Mouse (Mus musculus) forebrain, embryonic 11.5 days (tissue): ENCODE measurements at regions not wholly inside any gene's neighbourhood (a gene's known extent, or its start where the extent isn't known, plus 50 kb on each side); places are given as distances from the start of the nearest gene placed in this dataset.

Experiments
- ATAC-seq: fragments of 200-750 bp; cut with Nextera tagmentation; replicated peaks from 2 replicates; pipeline ENCODE4 v1.8.0; 2017; ENCODE audit warnings: moderate TSS enrichment; ENCODE audit not compliant: low FRiP score
- DNase-seq: peaks from one replicate; pipeline ENCODE4 v3.0.0-alpha.2; 2017; ENCODE audit warnings: low spot score
- H3K27ac ChIP-seq: fragments of 300-500 bp; sonication (generic); 2 replicates; pipeline ENCODE4 v1.5.1; 2014; ENCODE audit warnings: low read depth, low read length
- H3K27me3 ChIP-seq: fragments of 300-500 bp; sonication (generic); 2 replicates; pipeline ENCODE4 v1.6.1; 2014; ENCODE audit warnings: mild to moderate bottlenecking, low read length, mixed read lengths; ENCODE audit not compliant: control insufficient read depth, insufficient read depth
- H3K36me3 ChIP-seq: fragments of 300-500 bp; sonication (generic); 2 replicates; pipeline ENCODE4 v1.6.1; 2014; ENCODE audit warnings: mild to moderate bottlenecking, low read length, moderate library complexity, mixed read lengths; ENCODE audit not compliant: control insufficient read depth, insufficient read depth
- H3K4me1 ChIP-seq: fragments of 300-500 bp; sonication (generic); replicated peaks from 2 replicates; pipeline ENCODE4 v1.6.1; 2014; ENCODE audit warnings: low read length, mixed read lengths; ENCODE audit not compliant: control insufficient read depth, insufficient read depth
- H3K4me2 ChIP-seq: fragments of 300-500 bp; sonication (generic); 2 replicates; pipeline ENCODE4 v1.6.1; 2014; ENCODE audit warnings: low read depth, mild to moderate bottlenecking, low read length, moderate library complexity, mixed read lengths; ENCODE audit not compliant: severe bottlenecking
- H3K4me3 ChIP-seq: fragments of 300-500 bp; sonication (generic); 2 replicates; pipeline ENCODE4 v1.5.1; 2014; ENCODE audit warnings: low read depth, low read length
- H3K9ac ChIP-seq: fragments of 300-500 bp; sonication (generic); 2 replicates; pipeline ENCODE4 v1.6.1; 2014; ENCODE audit warnings: low read length
- H3K9me3 ChIP-seq: fragments of 300-500 bp; sonication (generic); 2 replicates; pipeline ENCODE4 v1.6.1; 2016; ENCODE audit warnings: low read length, mixed read lengths; ENCODE audit not compliant: control insufficient read depth
- WGBS: fragments of 180-500 bp; shearing (Covaris S2); extraction: QIAGEN DNeasy Blood & Tissue Kit; methylation state at CpG from one replicate; pipeline ENCODE4 v1.1.7; 2014; 5-methylcytosine and 5-hydroxymethylcytosine counted together

DNA sequence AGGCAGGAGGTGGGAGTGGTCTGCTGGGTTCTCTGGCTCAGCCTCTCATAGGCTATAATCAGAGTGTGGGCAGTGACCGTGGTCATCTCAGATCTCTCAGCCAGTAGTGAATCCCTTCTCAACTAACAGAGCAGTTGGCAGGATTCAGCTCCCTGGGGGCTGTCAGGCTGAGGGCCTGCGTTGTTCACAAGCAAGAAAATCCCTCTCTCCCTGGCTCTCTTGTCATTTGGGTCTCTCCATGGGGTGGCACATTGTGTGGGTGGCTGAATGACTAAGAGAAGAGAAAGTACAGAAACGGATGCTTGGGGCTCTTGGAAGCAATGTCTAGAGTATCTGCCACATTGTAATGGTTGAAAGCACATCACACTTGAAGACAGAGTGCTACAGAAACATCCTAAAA, 542.0 kb upstream of the Adam5 start:
- WGBS, result 27% methylated on average over 3 of the region's 3 CpGs
- Histone ChIP-seq H3K4me2 (no peak overlapping the region), H3K27ac (no peak overlapping the region), H3K4me1 (peaks cover 10% of the 10 kb centered on the region; the same call in 1 of the 2 replicates), H3K36me3 (no peaks in the 10 kb centered on the region), H3K27me3 (no peaks in the 10 kb centered on the region), H3K4me3 (no peak overlapping the region), H3K9me3 (no peaks in the 10 kb centered on the region), H3K9ac (no peak overlapping the region)
- no peak for ATAC-seq
- DNase-seq, result no peak

DNA sequence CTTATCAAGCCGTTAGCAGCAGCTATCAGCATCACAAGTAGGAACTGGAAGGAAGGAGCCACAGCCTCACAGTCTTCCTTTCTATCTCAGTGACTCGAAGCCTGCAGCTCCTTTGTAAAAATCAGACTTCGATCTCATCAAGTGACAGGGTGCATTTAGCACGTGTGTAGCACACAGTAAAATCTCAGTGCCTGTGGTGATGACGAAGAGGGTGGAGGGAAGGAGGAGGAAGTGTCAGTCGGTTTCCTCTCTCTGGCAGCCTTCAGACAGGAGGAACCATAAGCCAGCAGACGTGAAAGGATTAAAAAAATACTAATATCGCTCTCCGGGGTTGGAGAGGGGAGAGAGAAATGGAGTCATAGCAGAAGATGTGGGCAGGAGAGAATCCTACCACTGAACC, 538.5 kb upstream of the Adam5 start:
- Histone ChIP-seq H3K4me1 (0 out of 2 replicates have a peak, but pooled peaks cover 2% of the 10 kb centered on the region), H3K9ac (no peak overlapping the region), H3K27me3 (no peaks in the 10 kb centered on the region), H3K9me3 (no peaks in the 10 kb centered on the region), H3K36me3 (no peaks in the 10 kb centered on the region), H3K4me2 (no peak overlapping the region), H3K27ac (no peak overlapping the region), H3K4me3 (no peak overlapping the region)
- DNase-seq (no peak), ATAC-seq (no peak)
- WGBS, result 76% methylated on average over 9 of the region's 9 CpGs

DNA sequence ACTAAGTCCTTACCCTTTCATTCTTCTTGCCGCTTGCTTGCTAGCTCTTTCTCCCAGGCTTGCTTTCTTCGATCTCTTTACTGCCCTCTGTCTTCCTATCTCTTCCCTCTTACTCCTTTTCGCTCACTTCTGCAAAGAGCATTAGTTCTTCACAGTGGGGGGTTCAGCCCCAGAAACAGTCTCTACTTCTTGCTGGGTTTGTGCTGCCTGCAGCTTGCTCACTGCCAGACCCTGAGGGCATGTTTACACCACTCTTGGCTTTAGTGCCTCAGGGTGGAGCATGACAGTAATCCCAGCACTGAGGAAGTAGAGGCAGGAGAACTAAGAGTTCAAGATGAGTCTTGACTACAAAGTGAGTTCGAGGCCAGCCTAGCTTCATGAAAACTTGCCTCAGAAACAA, 538.0 kb upstream of the Adam5 start:
- Histone ChIP-seq H3K4me3 (no peak overlapping the region), H3K4me1 (no peaks in the 10 kb centered on the region), H3K27ac (no peak overlapping the region), H3K27me3 (no peaks in the 10 kb centered on the region), H3K9me3 (no peaks in the 10 kb centered on the region), H3K36me3 (no peaks in the 10 kb centered on the region), H3K9ac (no peak overlapping the region), H3K4me2 (no peak overlapping the region)
- ATAC-seq (no peak), DNase-seq (no peak)
- WGBS, result 64% methylated on average over 4 of the region's 4 CpGs

DNA sequence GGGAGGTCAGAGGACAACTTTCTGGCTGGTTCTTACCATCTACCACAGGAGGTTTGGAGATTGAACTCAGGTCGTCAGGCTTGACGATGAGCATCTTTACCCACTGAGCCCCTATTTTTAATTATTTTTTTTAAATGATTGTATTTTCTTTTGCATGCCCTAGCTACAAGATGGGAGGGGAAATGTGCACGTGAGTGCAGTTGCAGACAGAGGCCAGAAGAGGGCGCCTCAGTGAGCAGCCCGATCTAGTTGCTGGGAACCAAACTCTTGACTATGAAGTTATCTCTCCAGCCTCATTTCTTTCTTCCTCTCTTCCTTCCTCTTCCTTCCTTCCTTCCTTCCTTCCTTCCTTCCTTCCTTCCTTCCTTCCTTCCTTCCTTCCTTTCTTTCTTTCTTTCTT, 537.3 kb upstream of the Adam5 start:
- DNase-seq (no peak), ATAC-seq (no peak)
- H3K4me1 ChIP-seq, result no peaks in the 10 kb centered on the region
- H3K27me3 ChIP-seq, result no peaks in the 10 kb centered on the region
- no peak overlapping the region for H3K9ac ChIP-seq
- no peaks in the 10 kb centered on the region for H3K9me3 ChIP-seq
- 83% methylated on average over 5 of the region's 5 CpGs for WGBS
- H3K4me2 ChIP-seq, result no peak overlapping the region
- H3K27ac ChIP-seq, result no peak overlapping the region
- H3K36me3 ChIP-seq, result no peaks in the 10 kb centered on the region
- no peak overlapping the region for H3K4me3 ChIP-seq

DNA sequence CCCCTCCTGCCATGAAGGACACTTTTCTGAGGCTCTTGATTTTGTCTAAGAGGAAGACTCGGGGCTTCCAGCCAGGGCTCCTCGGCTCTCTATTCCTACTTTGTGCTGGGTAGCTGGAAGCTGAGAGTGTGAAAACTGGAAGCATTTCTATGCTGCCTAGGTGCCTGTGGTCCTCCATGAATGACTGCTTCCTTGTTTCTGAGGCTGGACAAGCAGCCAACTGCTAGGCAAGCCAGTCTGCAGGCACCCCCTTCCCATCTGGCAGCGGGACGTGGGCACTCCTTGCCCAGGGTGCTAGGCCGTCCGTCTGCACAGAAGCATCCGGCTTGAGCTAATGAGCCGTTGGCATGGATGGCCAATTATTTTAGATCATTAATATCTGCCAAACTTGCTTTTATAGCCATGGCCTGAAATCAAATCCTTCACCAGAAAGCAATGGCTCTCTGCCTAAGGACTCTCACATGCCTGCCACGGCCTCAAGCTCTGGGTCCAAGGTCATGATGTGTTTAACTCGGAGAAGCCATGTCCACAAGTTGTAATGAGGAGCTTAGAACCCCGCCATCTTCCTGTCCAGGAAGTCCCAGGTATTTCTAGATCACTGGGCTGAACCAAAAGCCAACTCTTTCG, 534.5 kb upstream of the Adam5 start:
- H3K27me3 ChIP-seq, result 0 out of 2 replicates have a peak, but pooled peaks cover 2% of the 10 kb centered on the region
- no peaks in the 10 kb centered on the region for H3K9me3 ChIP-seq
- no peak overlapping the region for H3K4me2 ChIP-seq
- no peak for DNase-seq
- no peak overlapping the region for H3K27ac ChIP-seq
- 93% methylated on average over 12 of the region's 12 CpGs for WGBS
- H3K4me1 ChIP-seq, result 0 out of 2 replicates have a peak, but pooled peaks cover 4% of the 10 kb centered on the region
- ATAC-seq, result no peak
- no peaks in the 10 kb centered on the region for H3K36me3 ChIP-seq
- no peak overlapping the region for H3K4me3 ChIP-seq
- H3K9ac ChIP-seq, result no peak overlapping the region

DNA sequence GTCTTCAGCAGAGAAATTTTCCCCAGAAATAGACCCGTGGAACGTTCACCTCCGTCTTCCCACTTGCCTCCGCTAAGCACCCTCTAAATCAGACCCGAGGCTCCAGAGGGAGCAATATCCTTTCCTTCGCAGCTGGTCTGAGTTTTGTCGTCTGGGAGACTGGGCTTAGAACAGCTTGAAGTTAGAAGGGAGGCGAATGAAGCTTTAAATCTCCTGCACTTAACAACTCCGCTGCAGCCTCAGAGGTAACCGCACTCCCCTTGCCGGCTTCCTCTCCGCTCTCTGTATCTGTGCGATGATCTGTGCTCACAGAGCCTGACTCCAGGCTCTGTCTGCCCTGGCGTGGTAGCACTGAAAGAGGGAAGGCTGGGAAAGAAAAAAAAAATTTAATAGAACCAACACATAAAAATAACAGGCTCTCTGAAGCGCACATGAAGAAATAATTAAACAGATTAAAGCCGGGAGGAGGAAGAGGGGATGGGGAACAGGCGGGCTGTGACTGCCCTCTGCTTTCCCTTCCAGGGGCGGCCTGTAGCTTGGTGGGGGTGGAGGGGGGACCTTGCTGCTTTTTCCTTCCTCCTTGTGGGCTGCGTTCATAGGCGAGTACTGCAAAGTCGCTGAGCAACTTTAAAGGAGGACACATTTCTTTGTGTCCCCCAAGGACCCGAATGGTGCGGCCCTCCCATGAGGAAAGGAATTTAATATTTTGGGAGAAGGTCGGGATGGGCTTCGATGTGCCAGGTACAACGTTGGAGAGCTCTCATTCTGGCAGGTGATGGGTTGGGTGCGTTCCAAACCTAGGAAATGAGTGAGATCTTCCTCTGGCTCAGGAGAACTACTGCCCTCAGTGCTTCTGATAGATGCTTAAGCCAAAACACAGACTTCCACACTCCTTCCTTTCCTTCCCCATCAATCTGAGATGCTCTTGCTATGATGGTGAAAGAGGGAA, 529.9 kb upstream of the Adam5 start:
- Histone ChIP-seq H3K4me3 (peak overlapping the region; percentile 18; the same call in 1 of the 2 replicates), H3K9me3 (no peaks in the 10 kb centered on the region), H3K27ac (no peak overlapping the region), H3K27me3 (peaks cover 7% of the 10 kb centered on the region; the same call in 1 of the 2 replicates), H3K4me2 (peak overlapping the region; percentile 42), H3K4me1 (0 out of 2 replicates have a peak, but pooled peaks cover 4% of the 10 kb centered on the region), H3K36me3 (no peaks in the 10 kb centered on the region), H3K9ac (peak overlapping the region; percentile 44)
- ATAC-seq (no peak), DNase-seq (no peak)
- 8% methylated on average over 27 of the region's 27 CpGs for WGBS

DNA sequence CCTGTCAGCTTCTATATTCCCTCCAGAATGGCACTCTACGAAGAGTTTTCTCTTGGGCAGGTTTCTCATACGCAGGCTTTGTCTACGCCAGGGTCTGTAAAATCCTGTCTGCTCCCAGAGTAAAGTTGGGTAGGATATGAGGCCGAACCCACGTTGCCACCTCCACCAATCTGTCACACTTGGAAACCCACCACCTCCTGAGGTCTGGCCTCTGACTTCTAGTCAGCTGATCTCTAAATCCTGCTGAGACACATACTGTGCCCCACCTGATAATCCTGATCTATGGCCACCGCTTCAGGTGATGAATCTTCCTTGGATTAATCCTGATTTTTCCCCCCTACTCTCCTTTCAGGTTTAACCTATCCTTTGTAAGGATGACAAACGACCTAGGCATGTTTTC, 529.2 kb upstream of the Adam5 start:
- no peak overlapping the region for H3K4me3 ChIP-seq
- H3K9ac ChIP-seq, result no peak overlapping the region; the same call in 1 of the 2 replicates
- H3K27me3 ChIP-seq, result peaks cover 7% of the 10 kb centered on the region; the same call in 1 of the 2 replicates
- H3K27ac ChIP-seq, result no peak overlapping the region
- no peak for ATAC-seq
- H3K4me1 ChIP-seq, result 0 out of 2 replicates have a peak, but pooled peaks cover 4% of the 10 kb centered on the region
- DNase-seq, result no peak
- H3K36me3 ChIP-seq, result no peaks in the 10 kb centered on the region
- 0 out of 2 replicates have a peak overlapping the region, but pooled peaks have one; percentile 42 for H3K4me2 ChIP-seq
- H3K9me3 ChIP-seq, result no peaks in the 10 kb centered on the region
- WGBS, result 40% methylated on average over 7 of the region's 7 CpGs

DNA sequence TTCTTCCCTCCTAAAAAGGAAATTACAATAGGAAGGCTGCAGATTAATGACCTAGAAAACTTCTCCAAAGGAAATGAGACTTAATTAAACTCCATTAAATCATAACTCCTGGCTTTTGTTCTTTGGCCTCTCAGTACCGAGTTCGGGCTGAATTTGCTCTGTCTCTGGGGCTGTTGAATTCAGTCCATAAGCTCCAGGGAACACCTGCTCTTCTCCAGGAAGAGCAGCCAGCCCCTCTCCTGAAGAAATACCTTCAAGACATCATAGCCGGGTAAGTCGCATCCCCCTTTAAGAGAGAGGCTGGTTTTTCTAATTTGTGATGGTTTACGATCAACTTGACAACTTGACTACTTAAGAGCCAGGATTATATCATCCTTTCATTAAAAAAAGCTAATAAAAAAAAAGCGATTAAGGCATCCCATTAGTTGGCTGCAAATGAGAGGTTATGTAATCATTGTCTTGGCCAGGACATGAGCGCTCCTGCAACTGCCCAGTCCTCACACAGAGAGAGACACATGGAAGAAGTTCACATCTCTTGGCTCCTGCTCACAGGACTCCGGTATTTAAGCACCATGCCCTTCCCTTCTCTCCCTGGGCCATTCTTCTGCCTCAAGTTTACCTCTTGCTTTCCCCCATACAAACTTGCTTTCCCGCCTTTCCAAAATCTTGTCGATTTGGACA, 524.0 kb upstream of the Adam5 start:
- Histone ChIP-seq H3K4me3 (no peak overlapping the region), H3K9me3 (peaks cover 2% of the 10 kb centered on the region; the same call in 1 of the 2 replicates), H3K4me1 (no peaks in the 10 kb centered on the region), H3K9ac (no peak overlapping the region), H3K27me3 (peaks cover 2% of the 10 kb centered on the region; the same call in 1 of the 2 replicates), H3K27ac (no peak overlapping the region), H3K4me2 (no peak overlapping the region), H3K36me3 (no peaks in the 10 kb centered on the region)
- ATAC-seq (no peak), DNase-seq (no peak)
- 91% methylated on average over 10 of the region's 10 CpGs for WGBS
